Mouse (Mus musculus): ENCODE measurements around the gene Gdpd3.

- peak; percentile 6; the same call in 1 of the 2 replicates for TF ChIP-seq CTCF (IDR thresholded peaks at IDR 0.05; ENCODE audit: insufficient read depth, low read length)
- no peak for TF ChIP-seq POLR2A (IDR thresholded peaks at IDR 0.05; ENCODE audit: borderline replicate concordance, extremely low read depth, low read depth, low read length)
Observed at GRCm38 (mm10) chr7:126796350-126796932, 30.3 kb downstream of the Gdpd3 start.

Measured in lung, adult 2 months (tissue).